Mouse (Mus musculus): ENCODE results near the gene Eme2.

- TF ChIP-seq CTCF (IDR thresholded peaks at IDR 0.05): no peak
- no peak for TF ChIP-seq EP300 (IDR thresholded peaks at IDR 0.05)
Observed at GRCm38 (mm10) chr17:24874405-24874745, 20.5 kb downstream of the Eme2 start.
